Comparison of ENCODE assay signal across 23 mouse cellular contexts in the genomic region with DNA sequence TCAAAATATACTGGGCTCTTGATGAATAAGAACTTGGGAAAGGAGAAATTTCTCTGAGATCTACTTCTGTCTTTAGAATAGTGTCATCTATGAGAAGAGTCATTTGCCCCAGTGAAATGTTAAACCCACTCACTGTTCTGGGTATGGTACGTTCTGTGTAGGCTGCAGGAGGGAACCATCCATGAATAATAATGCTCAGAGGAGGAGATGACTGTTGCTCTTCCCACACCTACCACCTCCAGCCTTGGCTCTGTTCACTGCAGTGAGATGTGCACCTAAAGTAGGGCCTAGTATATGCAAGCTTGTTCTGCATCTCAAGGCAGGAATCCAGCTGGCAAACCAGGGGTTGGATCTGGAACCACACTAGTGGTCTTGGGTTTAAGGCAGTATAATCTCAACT.
DNase-seq lines count a peak whose midpoint lies in the region; ATAC-seq lines count a peak whose summit lies in the region.
"Had no signal": no experiment of that assay in that cellular context is flagged by ENCODE, and none has a peak within 500 bp of the region (broad histone marks: within the 10 kb centered on the region; RNA-seq: fewer than 3 reads in every experiment).

No protein-coding gene starts in this region.

- H3K27ac ChIP-seq in hindbrain, embryonic 16.5 days (ENCODE audit: low read depth, low read length), result no peak overlapping the region
- no peak overlapping the region for H3K27ac ChIP-seq in embryonic facial prominence, embryonic 10.5 days (replicated peaks)
- H3K27ac ChIP-seq: forebrain, embryonic 12.5 days; limb, embryonic 10.5 days; midbrain, embryonic 13.5 days; neural tube, embryonic 13.5 days; stomach, postnatal 0 days had no signal

- H3K9me3 ChIP-seq in hindbrain, embryonic 16.5 days (ENCODE audit: control insufficient read depth, low read length), result no peaks in the 10 kb centered on the region
- no peaks in the 10 kb centered on the region for H3K9me3 ChIP-seq in embryonic facial prominence, embryonic 10.5 days
- H3K9me3 ChIP-seq: forebrain, embryonic 12.5 days; limb, embryonic 10.5 days; midbrain, embryonic 13.5 days; neural tube, embryonic 13.5 days had no signal

- H3K36me3 ChIP-seq in hindbrain, embryonic 16.5 days (ENCODE audit: control insufficient read depth, insufficient read depth, low read length), result no peaks in the 10 kb centered on the region
- no peaks in the 10 kb centered on the region for H3K36me3 ChIP-seq in embryonic facial prominence, embryonic 10.5 days (replicated peaks)
- H3K36me3 ChIP-seq: forebrain, embryonic 12.5 days; limb, embryonic 10.5 days; midbrain, embryonic 13.5 days; neural tube, embryonic 13.5 days had no signal

- no peak for ATAC-seq in hindbrain, embryonic 16.5 days
- ATAC-seq: liver, postnatal 0 days; midbrain, embryonic 13.5 days had no signal

- no peak overlapping the region for H3K4me2 ChIP-seq in hindbrain, embryonic 16.5 days (ENCODE audit: low read length)
- H3K4me2 ChIP-seq: forebrain, embryonic 12.5 days; heart, embryonic 11.5 days; midbrain, embryonic 13.5 days; neural tube, embryonic 13.5 days had no signal

- 75% methylated on average over 1 of the region's 1 CpGs for WGBS in hindbrain, embryonic 16.5 days
- 80% methylated on average over 1 of the region's 1 CpGs for WGBS in embryonic facial prominence, embryonic 10.5 days

- no peak overlapping the region for H3K9ac ChIP-seq in hindbrain, embryonic 16.5 days (ENCODE audit: low read depth, low read length)
- H3K9ac ChIP-seq: forebrain, embryonic 12.5 days; liver, postnatal 0 days; midbrain, embryonic 13.5 days; neural tube, embryonic 13.5 days had no signal

- no peak overlapping the region for H3K4me3 ChIP-seq in hindbrain, embryonic 16.5 days (ENCODE audit: low read length)
- no peak overlapping the region for H3K4me3 ChIP-seq in embryonic facial prominence, embryonic 10.5 days
- H3K4me3 ChIP-seq: forebrain, embryonic 12.5 days; limb, embryonic 10.5 days; midbrain, embryonic 13.5 days; neural tube, embryonic 13.5 days had no signal

- no peaks in the 10 kb centered on the region for H3K4me1 ChIP-seq in hindbrain, embryonic 16.5 days (ENCODE audit: control insufficient read depth, insufficient read depth, low read depth, low read length)
- no peaks in the 10 kb centered on the region for H3K4me1 ChIP-seq in embryonic facial prominence, embryonic 10.5 days
- H3K4me1 ChIP-seq: forebrain, embryonic 12.5 days; midbrain, embryonic 13.5 days; neural tube, embryonic 13.5 days had no signal

- no peaks in the 10 kb centered on the region for H3K27me3 ChIP-seq in hindbrain, embryonic 16.5 days (replicated peaks; ENCODE audit: control insufficient read depth, insufficient read depth, low read length)
- H3K27me3 ChIP-seq in embryonic facial prominence, embryonic 10.5 days (replicated peaks; ENCODE audit: low read depth, poor library complexity, severe bottlenecking), result no peaks in the 10 kb centered on the region
- H3K27me3 ChIP-seq: CH12.LX; forebrain, embryonic 12.5 days; midbrain, embryonic 13.5 days; neural tube, embryonic 13.5 days had no signal

- peak; percentile 65 for DNase-seq in layer of hippocampus, adult 11-12 months (ENCODE audit: low spot score)
- no peak for DNase-seq in layer of hippocampus, postnatal 25 days (ENCODE audit: extremely low spot score in 1 of 2, low spot score in 1 of 2)
- peak; percentile 62 for DNase-seq in right cerebral cortex, postnatal 25 days
- DNase-seq in right cerebral cortex, postnatal 10 days (ENCODE audit: low spot score in 2 of 2), result no peak
- peak; percentile 60 to 65 for DNase-seq in left cerebral cortex, postnatal 14 days (ENCODE audit: low spot score in 2 of 2)
- no peak for DNase-seq in embryonic facial prominence, embryonic 10.5 days (ENCODE audit: low spot score)
- DNase-seq: adrenal gland, postnatal 36 days; cerebellum, adult 18-20 months; cerebellum, postnatal 36 days; heart, postnatal 10 days; kidney, adult 18-20 months; kidney, postnatal 10 days; liver, postnatal 0 days; lung, postnatal 14 days; thymus, postnatal 36 days had no signal

- intact Hi-C loops in left cerebral cortex, postnatal 14 days (cut with DNase I), result no loop called here

Comparison
In these comparisons a context has a peak if more than half of its experiments do, and no peak if none do; other contexts are left out.
1. DNase-seq: peak in layer of hippocampus, adult 11-12 months (single experiment), right cerebral cortex, postnatal 25 days (single experiment) and left cerebral cortex, postnatal 14 days (2 of 2); none in layer of hippocampus, postnatal 25 days (0 of 2), right cerebral cortex, postnatal 10 days (0 of 2) and embryonic facial prominence, embryonic 10.5 days (single experiment).